Mouse (Mus musculus) retina, adult 2 months (tissue): ENCODE data around the gene Larp4.
A peak's percentile ranks its signal among the peaks of the same experiment; 100 is the strongest.
"Not testable (repeated sequence)": the region's sequence is repeated elsewhere in the genome, so short reads cannot be mapped to it uniquely, and the experiment has no call there.

ENCODE experiments used
- DNase-seq: peaks from one replicate; pipeline ENCODE4 v3.0.0-alpha.2; 2012; ENCODE audit warnings: low read depth, low spot score

Larp4 gene

DNA sequence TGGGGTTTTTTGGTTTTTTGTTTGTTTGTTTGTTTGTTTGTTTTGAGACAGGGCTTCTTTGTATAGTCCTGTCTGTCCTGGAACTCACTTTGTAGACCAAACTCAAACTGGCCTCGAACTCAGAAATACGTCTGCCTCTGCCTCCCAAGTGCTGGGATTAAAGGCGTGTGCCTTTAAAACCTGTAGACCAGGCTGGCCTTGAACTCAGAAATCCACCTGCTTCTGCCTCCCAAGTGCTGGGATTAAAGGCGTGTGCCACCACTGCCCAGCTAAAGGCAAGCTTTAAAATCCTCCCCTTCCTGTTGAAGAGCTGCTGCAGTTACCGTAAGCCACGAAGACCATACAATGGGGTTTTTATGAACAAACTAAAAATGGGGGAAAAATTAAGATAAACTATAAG lies at the start of gene Larp4:
Larp4 (plus strand) TSS at position 301 of the 400 bp plus-strand sequence.
- DNase-seq: not testable (repeated sequence)

DNA sequence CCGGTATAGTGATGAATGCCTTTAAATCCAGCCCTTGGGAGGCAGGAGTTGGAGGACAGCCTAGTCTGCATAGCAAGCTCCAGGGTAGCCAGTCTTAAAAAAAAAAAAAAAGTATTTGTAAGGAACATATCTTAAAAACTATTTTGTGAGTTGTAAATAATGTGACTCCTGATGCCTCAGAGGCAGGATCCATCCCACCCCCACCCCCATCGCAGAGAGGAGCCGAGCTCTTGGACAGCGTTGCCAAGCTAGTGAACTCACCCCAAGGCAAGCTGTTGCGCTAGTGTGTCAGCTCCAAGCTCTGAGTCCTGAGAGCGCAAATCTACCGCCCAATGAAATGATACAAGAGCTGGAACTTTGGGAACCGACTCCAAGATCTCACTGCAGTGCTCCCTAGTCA lies 38.6 kb upstream of the Larp4 start:
- DNase-seq: no peak

- DNase-seq: no peak
Measured at GRCm38 (mm10) chr15:99934501-99934900, 35.4 kb upstream of the Larp4 start.

- DNase-seq: no peak
Measured at GRCm38 (mm10) chr15:99936659-99937058, 33.2 kb upstream of the Larp4 start.

DNA sequence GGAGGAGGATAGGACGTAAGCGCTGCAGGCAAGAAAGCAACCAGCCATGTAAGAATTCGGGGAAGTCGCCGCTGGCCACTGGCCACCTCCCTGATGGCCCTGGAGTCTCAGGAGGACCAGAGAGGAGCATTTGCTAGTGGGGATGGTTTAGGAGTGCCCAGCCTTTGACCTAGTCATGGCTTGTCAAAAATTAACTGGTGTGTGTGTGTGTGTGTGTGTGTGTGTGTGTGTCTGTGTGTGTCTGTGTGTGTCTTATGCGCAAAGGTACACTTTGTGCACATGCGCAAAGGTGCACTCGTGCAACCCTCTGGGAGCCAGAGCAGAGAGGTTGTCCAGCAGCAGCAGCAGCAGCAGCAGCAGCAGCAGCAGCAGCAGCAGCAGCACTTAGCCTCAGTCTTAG lies 32.0 kb upstream of the Larp4 start:
- no peak for DNase-seq

- no peak for DNase-seq
Measured at GRCm38 (mm10) chr15:99940426-99940825, 29.4 kb upstream of the Larp4 start.

DNA sequence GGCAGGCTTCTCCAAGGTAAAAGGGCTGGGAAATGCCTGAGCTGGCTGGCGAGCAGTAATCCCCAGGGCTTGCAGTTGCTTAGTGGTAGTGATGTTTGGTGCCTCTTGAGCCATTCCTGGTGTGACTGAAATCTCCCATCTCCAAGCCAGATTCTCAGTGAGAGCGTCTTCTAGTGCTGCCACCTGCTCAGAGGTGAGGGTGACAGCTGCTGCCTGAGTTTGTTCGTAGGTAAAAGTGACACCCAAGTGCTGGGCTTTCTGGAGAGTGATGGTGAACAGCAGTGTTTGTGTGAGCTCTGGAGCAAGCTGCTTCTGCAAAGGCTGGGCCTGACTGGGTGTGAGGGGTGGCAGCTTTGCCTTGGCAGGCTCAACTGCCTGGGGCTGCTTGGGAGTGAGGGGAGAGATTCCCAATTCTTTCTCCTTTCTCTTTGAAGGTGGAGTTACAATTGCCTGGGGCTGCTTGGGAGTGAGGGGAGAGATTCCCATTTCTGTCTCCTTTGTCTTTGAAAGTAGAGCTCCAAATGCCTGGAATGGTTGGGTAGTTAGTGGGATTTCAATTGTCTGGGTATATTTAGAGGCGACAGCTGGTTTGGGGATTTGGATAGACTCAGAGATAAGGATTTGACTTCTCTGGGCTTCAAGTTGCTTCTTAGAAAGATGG lies 28.8 kb upstream of the Larp4 start:
- DNase-seq: no peak

DNA sequence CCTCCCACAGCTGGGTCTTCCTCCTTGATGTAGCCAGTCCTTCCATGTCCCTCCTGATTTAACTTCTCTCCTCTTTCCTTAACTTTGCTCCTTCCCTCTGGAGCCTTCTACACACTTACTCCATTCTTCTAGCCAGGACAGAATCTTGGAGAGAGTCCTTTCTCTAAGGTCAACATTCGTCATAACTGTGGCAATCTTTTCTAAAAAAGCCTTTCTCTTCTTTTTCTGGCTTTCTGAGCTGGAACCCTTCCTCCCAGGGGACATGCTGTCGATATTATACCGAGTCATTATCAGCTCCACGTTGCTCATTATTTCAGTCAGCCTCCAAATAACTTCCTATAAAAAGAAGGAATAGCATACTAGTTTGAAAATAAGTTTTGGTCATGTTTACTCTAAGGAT lies 14.5 kb upstream of the Larp4 start:
- no peak for DNase-seq

DNA sequence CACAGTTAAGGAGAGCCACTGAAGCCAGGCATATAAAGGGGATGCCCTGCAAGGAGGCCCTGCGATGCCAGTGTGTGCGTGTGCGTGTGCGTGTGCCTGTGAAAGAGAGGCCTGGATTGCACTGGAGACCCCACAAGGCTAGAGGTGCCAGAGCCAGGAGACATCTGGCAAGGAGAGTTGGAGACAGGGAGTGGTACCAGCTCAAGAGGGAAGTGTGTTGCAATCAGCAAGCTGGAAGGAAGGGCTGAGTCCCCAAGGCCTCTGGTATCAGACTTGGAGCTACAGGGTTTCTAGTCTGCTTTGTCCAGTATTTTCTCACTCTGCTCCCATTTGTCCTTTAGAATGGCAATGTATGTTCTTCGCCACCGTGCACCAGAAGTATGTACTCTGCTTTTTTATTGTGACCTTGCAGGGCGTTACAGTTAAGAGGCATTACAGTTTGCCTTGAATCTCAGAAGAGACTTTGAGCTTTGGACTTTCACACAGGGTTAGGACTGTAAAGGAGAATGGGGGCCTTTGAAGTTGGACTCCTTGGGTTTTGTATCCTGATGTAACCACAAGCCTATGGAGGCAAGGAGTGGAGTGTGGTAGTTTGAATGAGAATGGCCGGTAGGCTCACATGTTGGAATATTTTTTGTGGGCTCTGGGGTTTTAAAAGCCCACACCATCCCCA lies 4.6 kb upstream of the Larp4 start:
- DNase-seq: no peak

DNA sequence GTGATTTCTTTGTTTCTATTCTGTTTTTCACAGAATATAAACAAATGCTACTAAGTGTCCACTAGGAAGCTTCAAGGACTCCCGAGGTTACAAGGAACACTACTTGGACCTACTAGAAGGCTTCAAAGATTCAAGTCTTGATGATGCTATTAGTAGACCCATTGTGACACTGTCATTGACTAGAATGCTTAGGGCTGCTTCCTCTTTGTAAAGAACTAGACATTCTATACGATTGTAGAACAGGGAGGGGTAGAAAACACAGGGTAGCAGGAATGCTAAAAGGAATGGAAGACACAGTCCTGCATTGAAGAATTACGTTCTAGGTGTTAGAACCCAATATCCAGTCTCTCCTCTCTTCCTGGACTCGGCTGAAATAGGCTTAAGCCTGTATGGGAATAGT lies 2.9 kb upstream of the Larp4 start, which contains the start of gene Fam186a:
Fam186a (minus strand) TSS at position 101 of the 400 bp plus-strand sequence.
- no peak for DNase-seq

- no peak for DNase-seq
Measured at GRCm38 (mm10) chr15:99970606-99971005, 741 bp downstream of the Larp4 start.

- peak; percentile 92 for DNase-seq
Measured at GRCm38 (mm10) chr15:99972361-99972988, 2.6 kb downstream of the Larp4 start.

DNA sequence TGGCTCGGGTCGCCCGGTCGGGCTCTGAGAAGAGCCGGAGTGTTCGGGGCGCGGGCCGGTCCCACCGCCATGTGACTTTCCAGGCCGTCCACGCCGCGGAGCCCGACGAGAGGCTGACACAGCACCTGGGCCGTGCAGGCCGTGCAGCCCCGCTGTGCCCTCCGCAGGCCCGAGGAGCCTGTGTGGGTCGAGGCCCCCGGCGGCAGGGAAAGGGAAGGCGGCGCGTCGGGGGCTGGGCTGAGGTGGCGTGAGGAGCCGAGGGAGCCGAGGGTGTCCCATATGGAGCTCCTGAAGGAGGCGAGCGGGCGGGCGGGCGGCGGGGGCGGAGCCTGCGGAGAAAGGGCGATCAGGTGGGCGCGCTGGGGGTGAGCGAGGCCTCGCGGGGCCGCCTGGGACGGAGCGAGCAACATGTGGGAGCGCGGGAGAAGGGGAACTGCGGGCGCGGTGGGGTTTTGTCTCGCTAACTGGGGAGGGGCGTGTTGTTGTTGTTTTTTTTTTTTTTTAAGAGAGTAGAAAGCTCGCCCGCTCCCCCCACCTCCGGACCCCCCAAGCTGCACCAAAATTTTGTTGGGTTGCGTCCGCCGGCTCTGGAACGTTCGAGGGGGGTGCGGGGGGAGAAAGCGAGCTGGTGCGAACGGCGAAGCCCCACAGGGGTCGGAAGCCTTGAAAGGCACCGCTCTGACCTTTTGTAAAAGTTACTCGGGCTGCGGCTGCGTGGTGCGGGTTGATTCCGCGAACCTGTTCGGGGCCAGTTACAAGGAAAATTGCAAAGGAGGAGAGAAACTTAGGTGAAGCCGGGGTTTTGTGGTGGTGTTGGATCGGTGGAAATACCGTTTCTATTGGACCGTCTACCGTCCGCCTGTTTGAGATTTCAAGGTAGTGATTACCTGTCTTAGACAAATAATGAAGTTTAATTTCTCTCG lies 3.4 kb downstream of the Larp4 start:
- no peak for DNase-seq

DNA sequence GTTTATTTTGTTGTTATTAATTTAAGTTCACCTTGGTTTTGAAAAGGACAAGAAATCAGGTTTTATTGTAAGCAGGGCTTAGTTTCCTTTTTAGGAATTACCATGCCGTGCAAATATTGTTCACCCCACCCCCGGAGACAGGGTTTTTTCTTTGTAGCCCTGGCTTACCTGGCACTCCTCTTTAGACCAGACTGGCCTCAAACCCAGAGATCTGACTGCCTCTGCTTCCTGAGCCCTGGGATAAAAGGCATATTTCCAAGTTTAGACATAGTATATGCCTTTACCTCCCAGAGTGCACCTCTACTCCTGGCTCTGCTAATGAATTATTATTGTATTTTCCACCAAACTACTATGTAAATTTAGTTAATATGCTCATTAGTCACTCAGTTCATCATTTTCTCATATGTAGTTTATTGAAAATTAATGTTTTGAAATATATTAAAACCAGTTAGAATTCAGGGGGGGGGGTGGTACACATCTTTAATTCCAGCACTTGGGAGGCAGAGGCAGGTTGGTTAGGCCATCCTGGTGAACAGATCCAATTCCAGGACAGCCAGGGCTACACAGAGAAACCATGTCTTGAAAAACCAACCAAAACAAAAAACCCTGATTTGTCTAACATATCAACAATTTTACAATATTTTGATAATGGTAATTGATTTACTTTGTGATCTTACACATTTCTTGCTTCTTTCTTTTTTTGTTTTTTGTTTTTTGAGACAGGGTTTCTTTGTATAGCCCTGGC lies 4.8 kb downstream of the Larp4 start:
- DNase-seq: no peak

- not testable (repeated sequence) for DNase-seq
Measured at GRCm38 (mm10) chr15:99976121-99976520, 6.3 kb downstream of the Larp4 start.

- no peak for DNase-seq
Measured at GRCm38 (mm10) chr15:99979266-99979665, 9.4 kb downstream of the Larp4 start.

DNA sequence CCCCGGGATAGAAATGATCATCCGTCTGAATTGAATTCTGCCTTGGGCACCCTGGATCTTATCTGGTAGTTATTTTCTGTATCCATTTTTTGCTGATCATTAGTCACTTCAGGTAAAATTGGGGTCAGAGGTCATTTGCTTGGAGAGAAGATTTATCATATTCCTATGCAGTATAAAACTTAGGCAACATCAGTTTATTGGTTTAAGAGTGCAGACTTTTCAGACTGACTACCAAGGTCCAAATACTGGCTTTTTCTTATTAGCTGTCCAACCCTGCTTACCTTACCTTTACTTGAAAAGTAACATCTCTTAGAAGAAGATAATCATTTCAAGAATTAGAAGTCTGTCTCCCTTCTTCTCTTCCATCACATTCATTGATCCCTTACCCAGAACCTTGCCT lies 9.8 kb downstream of the Larp4 start:
- DNase-seq: no peak

GRCm38 (mm10) chr15:99993100-99993499 lies 23.2 kb downstream of the Larp4 start:
- no peak for DNase-seq

DNA sequence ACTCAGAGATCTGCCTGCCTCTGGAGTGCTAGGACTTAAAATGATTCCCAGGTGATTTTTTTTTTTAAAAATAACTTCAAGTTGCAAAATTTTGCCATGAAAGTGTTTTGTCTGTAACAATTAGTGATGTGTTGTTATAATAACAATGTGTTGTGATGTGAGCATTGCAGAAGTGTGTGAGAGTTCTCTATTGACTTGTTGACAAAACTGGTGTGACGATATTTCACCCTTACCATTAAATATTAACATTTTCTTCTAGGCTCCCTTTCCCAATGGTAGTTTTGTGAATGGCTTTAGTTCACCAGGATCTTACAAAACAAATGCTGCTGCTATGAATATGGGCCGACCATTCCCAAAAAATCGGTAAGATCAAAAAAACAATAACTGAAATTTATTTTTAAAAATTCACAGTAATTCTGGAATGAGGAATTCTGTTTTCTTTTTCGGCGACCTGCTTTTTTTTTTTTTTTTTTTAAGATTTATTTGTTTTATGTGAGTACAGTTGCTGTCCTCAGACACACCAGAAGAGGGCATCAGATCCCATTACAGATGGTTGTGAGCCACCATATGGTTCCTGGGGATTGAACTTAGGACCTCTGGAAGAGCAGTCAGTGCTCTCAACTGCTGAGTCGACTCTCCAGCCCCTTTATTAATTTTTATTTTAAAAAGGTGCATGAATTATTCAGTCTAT lies 27.4 kb downstream of the Larp4 start:
- DNase-seq: no peak

- DNase-seq: no peak
Measured at GRCm38 (mm10) chr15:99999390-99999789, 29.5 kb downstream of the Larp4 start.
